Mouse (Mus musculus): ENCODE data around the gene Pax3. TPM values are rescaled to one million over a fixed set of nuclear protein-coding genes. Genes with fewer than 3 reads are reported as not detected.

The Pax3 gene
- polyA plus RNA-seq, 1 experiment, result not detected

DNA sequence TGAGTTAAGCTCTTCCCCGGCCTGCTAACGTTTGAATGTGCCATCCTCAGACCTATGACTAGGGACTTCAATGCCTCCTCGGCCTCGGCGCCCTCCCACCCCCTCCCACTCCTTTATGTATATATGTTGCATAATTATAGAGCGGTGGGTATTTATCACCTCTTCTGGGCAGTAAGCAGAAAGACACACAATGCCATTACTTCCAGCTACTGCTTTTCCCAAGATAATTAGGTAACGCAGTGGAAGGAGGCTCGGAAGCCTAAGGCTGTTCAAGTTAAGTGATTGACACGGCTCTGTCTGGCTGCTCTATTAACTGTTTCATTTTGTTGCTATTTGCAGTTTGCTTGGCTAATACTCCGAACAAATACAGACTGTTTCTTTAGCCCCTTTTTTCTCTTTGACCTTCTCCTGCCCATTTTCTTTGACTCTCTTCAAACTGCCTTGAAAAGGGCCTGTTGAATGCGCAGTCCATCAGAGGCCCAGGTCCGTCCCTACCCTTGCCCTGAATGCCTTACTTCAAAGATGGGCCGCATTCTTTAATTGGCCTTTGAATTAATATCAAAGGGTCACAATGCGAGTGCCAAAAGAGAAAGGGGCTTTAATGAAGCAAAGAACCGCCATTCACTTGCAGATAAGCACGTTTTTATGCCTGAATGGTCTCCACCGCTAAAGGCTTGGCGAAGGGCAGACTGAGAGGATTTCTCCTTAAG, 29.2 kb downstream of the Pax3 start:
- TF ChIP-seq CTCF (IDR thresholded peaks at IDR 0.05; ENCODE audit: insufficient read depth, low read depth, low read length), result no peak
- no peak for TF ChIP-seq POLR2A (IDR thresholded peaks at IDR 0.05; ENCODE audit: insufficient read depth, low read depth, low read length)
- 19% methylated on average over 18 of the region's 18 CpGs for WGBS

GRCm38 (mm10) chr1:78161745-78162144, 35.2 kb downstream of the Pax3 start:
- no peaks in the 10 kb centered on the region for H3K4me1 ChIP-seq (ENCODE audit: control insufficient read depth, insufficient read depth, low read length)
- 88% methylated on average over 5 of the region's 5 CpGs for WGBS
- no peak overlapping the region for H3K4me3 ChIP-seq (ENCODE audit: insufficient read depth, low read depth, low read length)
- no peak overlapping the region for H3K27ac ChIP-seq (ENCODE audit: insufficient read depth, low read depth, low read length)
- no peak for TF ChIP-seq CTCF (IDR thresholded peaks at IDR 0.05; ENCODE audit: insufficient read depth, low read depth, low read length)
- TF ChIP-seq POLR2A (IDR thresholded peaks at IDR 0.05; ENCODE audit: insufficient read depth, low read depth, low read length), result no peak

More for the DNA sequence above, 29.2 kb downstream of the Pax3 start:
- Histone ChIP-seq H3K4me3 (ENCODE audit: insufficient read depth, low read depth, low read length) (no peak overlapping the region), H3K27ac (ENCODE audit: insufficient read depth, low read depth, low read length) (no peak overlapping the region), H3K4me1 (ENCODE audit: control insufficient read depth, insufficient read depth, low read length) (no peaks in the 10 kb centered on the region)

GRCm38 (mm10) chr1:78157930-78158329, 39.0 kb downstream of the Pax3 start:
- Histone ChIP-seq H3K4me1 (ENCODE audit: control insufficient read depth, insufficient read depth, low read length) (no peaks in the 10 kb centered on the region), H3K27ac (ENCODE audit: insufficient read depth, low read depth, low read length) (no peak overlapping the region), H3K4me3 (ENCODE audit: insufficient read depth, low read depth, low read length) (no peak overlapping the region)
- TF ChIP-seq POLR2A (IDR thresholded peaks at IDR 0.05; ENCODE audit: insufficient read depth, low read depth, low read length), result no peak
- no peak for TF ChIP-seq CTCF (IDR thresholded peaks at IDR 0.05; ENCODE audit: insufficient read depth, low read depth, low read length)
- WGBS, result 35% methylated on average over 6 of the region's 6 CpGs

GRCm38 (mm10) chr1:78155796-78156195, 41.1 kb downstream of the Pax3 start:
- WGBS, result 84% methylated on average over 4 of the region's 4 CpGs

GRCm38 (mm10) chr1:78148011-78148623, 48.8 kb downstream of the Pax3 start:
- TF ChIP-seq CTCF (IDR thresholded peaks at IDR 0.05; ENCODE audit: insufficient read depth, low read depth, low read length) (no peak), POLR2A (IDR thresholded peaks at IDR 0.05; ENCODE audit: insufficient read depth, low read depth, low read length) (no peak)
- Histone ChIP-seq H3K27ac (ENCODE audit: insufficient read depth, low read depth, low read length) (no peak overlapping the region), H3K4me3 (ENCODE audit: insufficient read depth, low read depth, low read length) (no peak overlapping the region), H3K4me1 (ENCODE audit: control insufficient read depth, insufficient read depth, low read length) (no peaks in the 10 kb centered on the region)
- WGBS, result 35% methylated on average over 2 of the region's 2 CpGs

More at GRCm38 (mm10) chr1:78155796-78156195, 41.1 kb downstream of the Pax3 start:
- Histone ChIP-seq H3K27ac (ENCODE audit: insufficient read depth, low read depth, low read length) (no peak overlapping the region), H3K4me3 (ENCODE audit: insufficient read depth, low read depth, low read length) (no peak overlapping the region), H3K4me1 (ENCODE audit: control insufficient read depth, insufficient read depth, low read length) (no peaks in the 10 kb centered on the region)
- TF ChIP-seq POLR2A (IDR thresholded peaks at IDR 0.05; ENCODE audit: insufficient read depth, low read depth, low read length), result no peak
- no peak for TF ChIP-seq CTCF (IDR thresholded peaks at IDR 0.05; ENCODE audit: insufficient read depth, low read depth, low read length)

GRCm38 (mm10) chr1:78143403-78143802, 53.5 kb downstream of the Pax3 start:
- 24% methylated on average over 6 of the region's 6 CpGs for WGBS
- no peak overlapping the region for H3K27ac ChIP-seq (ENCODE audit: insufficient read depth, low read depth, low read length)
- no peak for TF ChIP-seq POLR2A (IDR thresholded peaks at IDR 0.05; ENCODE audit: insufficient read depth, low read depth, low read length)
- no peak for TF ChIP-seq CTCF (IDR thresholded peaks at IDR 0.05; ENCODE audit: insufficient read depth, low read depth, low read length)
- no peaks in the 10 kb centered on the region for H3K4me1 ChIP-seq (ENCODE audit: control insufficient read depth, insufficient read depth, low read length)
- no peak overlapping the region for H3K4me3 ChIP-seq (ENCODE audit: insufficient read depth, low read depth, low read length)

DNA sequence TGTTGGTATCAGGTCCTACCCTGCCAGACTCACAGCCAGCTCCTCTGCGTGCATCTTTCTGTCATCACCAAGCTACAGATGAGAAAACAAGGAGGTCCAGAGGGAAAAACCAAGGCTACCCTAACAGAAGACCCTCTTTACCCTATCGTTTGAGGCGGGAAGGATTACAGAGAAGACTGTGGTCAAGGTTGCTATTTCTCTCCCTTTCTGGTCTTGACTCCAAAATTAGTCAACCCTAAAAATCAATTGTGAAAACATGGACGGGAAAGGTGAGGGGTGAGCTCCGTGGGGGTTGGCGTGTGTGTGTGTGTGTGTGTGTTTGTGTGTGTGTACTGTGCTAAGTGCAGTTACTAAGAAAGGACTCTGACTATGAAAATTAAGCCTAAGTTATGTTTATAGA, 54.0 kb downstream of the Pax3 start:
- H3K4me3 ChIP-seq (ENCODE audit: insufficient read depth, low read depth, low read length), result no peak overlapping the region
- TF ChIP-seq POLR2A (IDR thresholded peaks at IDR 0.05; ENCODE audit: insufficient read depth, low read depth, low read length) (no peak), CTCF (IDR thresholded peaks at IDR 0.05; ENCODE audit: insufficient read depth, low read depth, low read length) (no peak)
- 47% methylated on average over 6 of the region's 6 CpGs for WGBS
- H3K4me1 ChIP-seq (ENCODE audit: control insufficient read depth, insufficient read depth, low read length), result no peaks in the 10 kb centered on the region
- no peak overlapping the region for H3K27ac ChIP-seq (ENCODE audit: insufficient read depth, low read depth, low read length)

DNA sequence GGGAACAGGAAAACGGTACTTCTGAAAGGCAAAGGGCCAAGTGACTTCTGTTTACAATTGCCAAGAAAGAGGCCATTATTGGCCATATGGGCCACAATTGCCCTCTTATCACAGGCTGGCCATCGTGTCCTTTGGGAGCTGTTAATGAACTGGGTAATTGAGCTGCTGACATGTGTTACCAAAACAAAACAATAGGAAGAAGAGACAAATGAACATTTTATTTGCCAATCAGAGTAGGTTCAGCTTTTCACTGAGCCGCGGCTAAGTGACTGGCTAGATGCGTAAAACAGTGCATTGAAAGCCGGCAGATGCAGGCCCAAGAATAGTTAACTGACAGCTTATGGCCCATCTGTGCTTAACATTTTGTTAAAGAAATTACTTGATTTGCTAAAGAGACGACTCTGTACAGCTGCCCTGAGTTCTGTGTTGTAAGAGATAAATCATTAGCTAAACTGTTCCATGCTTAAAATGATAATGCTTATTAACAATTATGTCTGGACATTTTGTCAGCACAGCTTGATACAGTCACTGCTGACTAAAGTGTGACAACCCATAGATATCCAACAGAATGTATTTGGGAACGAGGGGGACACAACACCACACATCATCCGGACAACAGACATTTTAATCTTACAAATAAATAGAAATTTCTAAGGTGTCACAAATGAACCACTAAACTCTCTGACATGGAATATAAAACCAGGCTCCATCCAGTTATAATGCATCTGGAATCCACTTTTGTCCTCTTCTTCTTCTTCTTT, 55.0 kb downstream of the Pax3 start:
- Histone ChIP-seq H3K4me1 (ENCODE audit: control insufficient read depth, insufficient read depth, low read length) (no peaks in the 10 kb centered on the region), H3K4me3 (ENCODE audit: insufficient read depth, low read depth, low read length) (no peak overlapping the region), H3K27ac (ENCODE audit: insufficient read depth, low read depth, low read length) (no peak overlapping the region)
- TF ChIP-seq CTCF (IDR thresholded peaks at IDR 0.05; ENCODE audit: insufficient read depth, low read depth, low read length), result no peak
- no peak for TF ChIP-seq POLR2A (IDR thresholded peaks at IDR 0.05; ENCODE audit: insufficient read depth, low read depth, low read length)
- WGBS, result 19% methylated on average over 9 of the region's 9 CpGs

DNA sequence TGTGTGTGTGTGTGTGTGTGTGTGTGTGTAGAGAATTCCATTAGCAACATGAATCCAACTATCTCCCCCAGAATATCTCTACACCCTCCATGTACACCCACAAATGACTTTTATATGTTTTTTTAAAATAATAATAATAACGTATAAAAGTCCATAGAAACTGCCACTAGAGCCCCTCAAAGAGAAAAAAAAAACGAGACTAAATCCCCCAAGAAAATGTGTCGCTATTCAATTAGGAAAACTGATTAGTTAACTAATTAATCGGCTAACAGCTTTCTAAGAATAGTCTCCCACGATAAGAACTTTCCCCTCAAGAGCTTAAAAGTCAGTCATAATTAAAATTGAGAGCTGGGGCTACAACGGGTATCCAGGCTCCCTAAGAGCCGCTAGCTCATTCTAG, 55.6 kb downstream of the Pax3 start:
- TF ChIP-seq CTCF (IDR thresholded peaks at IDR 0.05; ENCODE audit: insufficient read depth, low read depth, low read length) (no peak), POLR2A (IDR thresholded peaks at IDR 0.05; ENCODE audit: insufficient read depth, low read depth, low read length) (no peak)
- 7% methylated on average over 7 of the region's 7 CpGs for WGBS

More for the DNA sequence above, 55.6 kb downstream of the Pax3 start:
- H3K27ac ChIP-seq (ENCODE audit: insufficient read depth, low read depth, low read length), result no peak overlapping the region
- H3K4me1 ChIP-seq (ENCODE audit: control insufficient read depth, insufficient read depth, low read length), result no peaks in the 10 kb centered on the region
- H3K4me3 ChIP-seq (ENCODE audit: insufficient read depth, low read depth, low read length), result no peak overlapping the region

Data from olfactory bulb, adult 2 months (tissue).